Mouse (Mus musculus) frontal cortex, adult 2 months (tissue): ENCODE measurements around the gene Myh10. TPM values are rescaled to one million over a fixed set of nuclear protein-coding genes. Genes with fewer than 3 reads are reported as not detected.
A peak's percentile ranks its signal among the peaks of the same experiment; 100 is the strongest.

Experiments used
- DNase-seq, 2 experiments: peaks; one replicate each; pipeline ENCODE4 v3.0.0; 2022; ENCODE audit warnings: low spot score in 1 of 2; ENCODE audit errors: extremely low spot score in 1 of 2
- polyA plus RNA-seq: library from polyadenylated mRNA; depleted of rRNA; stranded (reverse); fragments of >200 nt; gene quantifications from 2 replicates; pipeline ENCODE4 v1.2.3, GENCODE M21; 2012

The Myh10 gene
- polyA plus RNA-seq, 1 experiment, result 141 TPM

DNA sequence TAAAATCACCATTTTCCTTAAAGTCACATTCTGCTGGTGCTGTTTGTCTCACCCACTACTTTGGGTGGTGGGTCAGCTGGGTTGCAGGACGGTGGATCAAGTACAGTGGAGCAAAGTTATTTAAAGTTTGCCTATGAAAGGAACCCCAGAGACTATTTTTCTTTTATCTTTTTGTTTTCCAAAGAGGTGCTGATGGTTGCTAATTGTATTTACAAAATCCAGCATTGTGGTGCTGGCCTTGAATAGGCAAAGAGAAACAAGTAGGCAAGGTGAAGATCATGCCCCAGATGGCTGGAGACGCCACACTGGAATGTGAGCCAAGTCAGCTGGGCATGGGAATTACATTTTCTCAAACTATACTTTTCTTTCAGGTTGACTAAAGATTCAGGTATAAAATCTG is 51.3 kb downstream of the Myh10 start:
- DNase-seq, result no peak

DNA sequence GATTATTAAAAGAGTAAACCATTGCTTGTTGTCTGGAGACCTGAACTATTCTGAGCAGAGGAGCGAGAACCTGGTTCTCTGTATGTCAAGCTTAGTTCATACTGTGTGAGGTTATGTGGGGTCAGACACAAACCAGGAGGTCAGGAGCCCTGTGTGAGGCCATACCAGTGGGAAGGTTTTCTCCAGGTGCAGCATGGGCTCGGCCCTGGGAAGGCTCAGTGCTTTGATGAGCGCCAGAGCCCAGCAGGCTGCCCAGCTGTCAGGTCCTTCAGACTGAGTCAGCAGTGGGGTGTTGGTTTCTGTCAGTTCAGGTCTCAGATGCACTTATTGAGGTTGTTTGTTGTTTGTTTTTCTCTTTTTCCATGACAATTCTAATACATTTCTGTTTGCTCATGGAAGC is 52.8 kb downstream of the Myh10 start:
- DNase-seq, result no peak

DNA sequence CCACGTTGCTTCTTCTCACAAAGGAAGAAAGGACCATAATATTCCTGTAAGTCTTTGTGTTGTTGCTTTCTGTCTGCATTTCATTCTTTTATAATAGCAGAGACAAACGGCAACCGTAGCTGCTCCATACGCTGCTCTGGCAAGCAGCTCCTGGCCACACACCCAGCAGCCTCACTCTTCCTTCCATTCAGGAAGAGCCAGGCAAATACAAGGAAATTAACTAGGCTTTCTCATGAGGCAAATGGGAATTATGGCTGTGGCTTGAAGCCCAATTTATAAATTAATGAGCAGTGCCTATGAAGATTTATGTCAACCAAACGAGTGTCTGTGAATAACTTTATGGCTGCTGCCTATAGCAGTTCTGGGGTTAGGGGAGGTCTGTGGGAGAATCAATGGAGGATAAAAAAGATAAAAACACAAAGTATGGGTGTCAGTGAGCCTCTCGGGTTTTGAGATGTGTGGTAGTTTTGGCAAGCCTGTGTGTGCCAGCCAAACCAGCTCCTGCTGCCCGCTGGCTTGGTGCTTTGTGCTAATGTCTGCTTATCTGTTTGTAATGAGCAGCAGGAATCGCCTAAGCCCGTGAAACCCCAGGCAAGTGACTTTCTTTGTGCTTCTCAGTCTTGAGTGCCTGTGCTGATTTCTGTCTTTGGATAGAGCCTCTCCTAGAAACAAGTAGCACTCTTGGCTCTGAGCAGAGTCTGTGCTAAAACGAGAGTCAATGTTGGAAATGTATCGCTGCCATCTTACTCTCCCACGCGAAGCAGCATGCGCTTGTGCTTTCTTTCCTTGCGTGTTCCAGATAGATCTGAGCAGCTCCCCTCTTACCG is 54.2 kb downstream of the Myh10 start:
- peak; percentile 53 to 69 for DNase-seq

DNA sequence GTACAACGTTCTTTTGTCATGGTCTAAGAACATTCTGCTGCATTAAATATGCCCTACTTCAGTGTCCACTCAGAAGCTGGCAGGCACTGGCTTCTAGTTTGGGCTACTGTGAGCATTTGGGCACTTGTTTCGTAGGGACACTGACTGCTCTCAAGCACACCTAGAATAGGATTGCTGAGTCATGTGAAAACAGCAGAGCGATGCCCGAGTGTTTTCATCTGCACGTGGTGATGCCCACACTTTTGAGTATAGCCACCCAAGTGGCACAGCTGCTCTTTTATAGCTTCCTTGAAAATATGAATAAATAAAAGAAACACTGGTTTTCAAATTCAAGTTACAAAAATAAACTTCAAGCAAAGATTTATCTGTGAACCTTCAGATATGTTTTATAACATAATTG is 56.8 kb downstream of the Myh10 start:
- peak; percentile 35 to 48 for DNase-seq

DNA sequence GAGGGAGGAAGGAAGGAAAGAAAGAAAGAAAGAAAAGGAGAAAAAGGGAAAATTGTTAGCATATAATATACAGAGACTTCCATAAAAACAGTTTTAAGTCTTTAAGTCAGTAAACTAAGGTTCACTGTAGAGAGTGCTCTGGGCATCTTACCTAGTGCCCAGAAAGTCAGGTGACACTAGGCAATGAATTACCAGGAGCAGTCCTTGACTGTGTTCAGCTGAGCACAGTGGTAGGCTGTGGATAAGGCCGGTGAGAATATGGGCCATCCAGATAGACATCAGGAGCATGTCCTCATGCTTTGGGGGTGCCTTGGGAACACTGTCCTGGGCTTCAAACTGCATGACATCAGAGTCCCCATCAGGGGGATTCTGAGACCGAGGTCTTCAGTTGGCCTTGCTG is 58.8 kb downstream of the Myh10 start:
- DNase-seq, result no peak

DNA sequence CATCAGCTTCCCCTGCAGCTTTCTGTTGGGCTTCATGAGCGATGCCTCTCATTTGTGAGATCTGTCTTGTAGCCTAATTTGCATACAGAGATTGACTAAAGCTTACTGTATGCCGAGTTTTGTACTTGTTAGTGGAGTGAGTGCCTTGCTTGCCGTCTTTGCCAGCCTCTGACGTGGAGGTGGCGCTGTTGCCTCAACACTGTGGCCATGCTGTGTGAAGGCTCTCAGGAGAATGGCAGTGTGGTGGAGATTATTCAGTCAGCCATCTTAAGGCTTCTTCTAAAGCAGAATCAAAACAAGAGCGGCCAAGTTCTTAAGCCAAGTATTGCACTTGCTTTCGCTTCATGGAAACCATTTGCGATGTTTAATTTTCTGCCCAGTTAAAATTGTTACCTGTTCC is 59.6 kb downstream of the Myh10 start:
- DNase-seq, result peak; percentile 17 to 65

DNA sequence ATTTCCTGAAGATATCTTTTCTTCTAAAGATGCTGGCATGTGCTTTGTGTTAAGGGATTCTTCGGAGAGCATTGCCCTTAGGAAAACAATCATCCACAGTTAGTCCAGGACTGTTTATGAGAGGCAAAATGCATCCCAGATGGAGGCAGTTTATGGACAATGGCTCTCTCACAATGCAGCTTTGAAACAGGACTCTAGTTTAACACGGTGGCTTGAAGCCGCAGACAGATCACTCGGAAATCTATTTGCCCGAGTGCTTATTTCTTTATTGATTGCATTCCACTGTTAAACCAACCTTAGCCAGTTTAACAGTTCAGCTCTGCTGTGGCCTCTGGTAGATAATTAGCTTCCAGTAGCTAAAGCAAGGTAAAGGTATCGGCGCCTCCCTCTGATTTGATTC is 62.9 kb downstream of the Myh10 start:
- no peak for DNase-seq

DNA sequence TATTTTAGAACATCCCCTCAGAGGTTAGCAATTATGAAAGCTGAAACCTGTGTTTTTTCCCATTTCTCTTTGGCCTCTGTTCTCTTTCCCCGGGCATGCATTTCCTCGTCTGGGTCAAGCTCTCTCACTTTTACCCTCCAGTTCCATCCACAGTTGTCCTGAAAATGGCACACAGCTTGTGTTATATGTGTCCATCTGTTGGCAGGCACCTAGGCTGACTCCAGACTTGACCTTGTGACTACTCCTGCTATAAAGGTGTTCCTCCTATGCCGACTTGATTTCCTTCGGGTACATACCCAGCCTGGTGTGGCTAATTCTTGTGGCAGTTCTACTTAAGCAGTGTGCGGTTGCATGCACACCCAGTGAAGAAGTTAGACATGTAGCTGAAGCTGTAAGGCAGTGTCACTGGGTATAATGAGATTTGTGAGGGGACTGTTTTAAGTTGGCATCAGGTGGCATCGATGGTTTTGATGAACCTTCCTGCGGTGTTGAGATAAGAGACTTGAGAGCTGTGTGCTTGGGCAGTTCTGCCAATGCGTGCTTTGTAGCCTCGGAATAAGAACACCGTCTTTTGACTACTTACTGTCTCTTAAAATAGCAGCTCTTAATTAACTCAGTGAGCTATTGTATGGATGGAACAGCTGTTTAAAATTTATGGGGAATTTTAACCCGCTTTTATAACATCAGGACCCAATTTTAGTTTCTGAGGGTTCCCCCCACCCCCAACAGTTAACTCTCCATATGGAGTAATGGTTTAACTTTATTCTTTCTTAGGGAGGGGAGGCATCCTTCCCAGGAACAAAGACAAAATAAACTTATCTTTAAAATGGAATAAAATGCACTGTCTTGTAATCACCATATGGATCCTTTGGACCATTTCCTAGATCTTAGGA is 65.3 kb downstream of the Myh10 start:
- no peak for DNase-seq

DNA sequence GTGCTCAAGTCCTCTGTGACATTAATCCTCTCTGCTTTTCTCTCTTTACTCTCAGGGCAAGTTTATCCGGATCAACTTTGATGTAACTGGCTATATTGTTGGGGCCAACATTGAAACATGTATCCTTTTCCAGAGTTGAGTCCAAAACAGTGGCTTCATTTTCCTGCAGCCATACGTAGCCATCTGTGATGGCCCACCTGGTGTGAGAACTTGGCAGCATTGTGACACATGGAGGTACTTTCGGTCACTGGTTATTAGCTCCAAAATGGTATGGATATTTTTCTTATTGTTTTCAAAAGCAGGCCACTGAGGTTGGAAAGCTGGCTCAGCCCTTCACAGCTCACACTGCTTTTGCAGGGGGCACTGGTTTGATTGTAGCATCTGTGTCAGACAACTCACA is 68.3 kb downstream of the Myh10 start:
- DNase-seq, result no peak

DNA sequence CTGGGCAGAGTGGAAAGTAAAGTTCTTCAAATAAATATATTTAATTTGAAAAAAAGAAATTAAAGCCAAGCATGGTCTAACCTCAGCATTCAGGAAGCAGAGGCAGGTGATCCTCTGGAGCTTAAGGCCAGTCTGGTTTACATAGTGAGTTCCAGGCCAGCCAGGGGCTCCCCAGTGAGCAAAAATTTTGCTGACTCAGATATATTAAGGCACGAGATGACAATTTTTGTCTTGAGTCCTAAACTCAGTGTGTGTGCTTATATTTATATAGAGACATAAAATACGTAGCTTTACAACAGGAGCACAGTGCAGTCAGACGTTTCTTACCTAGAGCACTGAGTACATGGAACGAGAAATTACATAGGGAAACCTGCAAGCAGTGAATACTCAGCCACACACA is 69.8 kb downstream of the Myh10 start:
- no peak for DNase-seq

DNA sequence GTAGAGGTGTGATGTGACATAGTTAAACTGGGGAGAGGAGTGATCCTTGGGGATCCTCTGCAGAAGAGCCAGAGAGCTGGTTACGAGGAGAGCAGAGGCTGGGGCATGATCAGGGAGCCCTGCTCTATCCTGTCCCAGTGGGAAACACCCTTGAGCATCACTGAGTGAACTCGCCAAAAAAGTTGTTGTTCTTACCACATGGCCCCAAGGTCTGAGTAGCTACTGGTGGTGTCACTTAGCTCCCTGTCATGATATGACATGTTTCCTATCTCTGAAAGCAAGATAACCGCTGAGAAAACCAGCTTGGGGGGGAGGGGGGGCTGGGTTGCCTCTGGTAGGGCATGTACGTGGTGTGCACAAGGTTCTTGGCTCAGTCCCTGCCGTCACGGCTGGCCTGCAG is 70.3 kb downstream of the Myh10 start:
- DNase-seq, result no peak

DNA sequence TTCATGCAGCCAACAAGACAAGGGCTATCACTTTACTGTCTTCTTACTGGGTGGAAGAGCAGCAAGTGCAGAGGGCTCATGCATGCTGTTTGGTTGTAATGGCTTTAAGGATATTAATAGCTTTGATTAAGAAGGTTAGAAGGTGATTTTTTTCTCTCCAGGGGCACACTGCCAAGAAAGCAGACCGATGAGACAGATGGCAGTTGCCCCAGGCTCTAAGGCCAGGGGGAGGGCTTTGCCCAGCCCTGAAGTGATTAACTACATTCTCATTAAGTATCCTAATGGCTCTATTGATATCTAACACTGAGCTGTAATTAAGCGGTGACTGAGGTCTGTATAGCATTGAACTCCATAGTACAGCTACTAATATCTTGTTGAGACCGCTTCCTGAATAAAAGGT is 73.3 kb downstream of the Myh10 start:
- DNase-seq, result no peak

DNA sequence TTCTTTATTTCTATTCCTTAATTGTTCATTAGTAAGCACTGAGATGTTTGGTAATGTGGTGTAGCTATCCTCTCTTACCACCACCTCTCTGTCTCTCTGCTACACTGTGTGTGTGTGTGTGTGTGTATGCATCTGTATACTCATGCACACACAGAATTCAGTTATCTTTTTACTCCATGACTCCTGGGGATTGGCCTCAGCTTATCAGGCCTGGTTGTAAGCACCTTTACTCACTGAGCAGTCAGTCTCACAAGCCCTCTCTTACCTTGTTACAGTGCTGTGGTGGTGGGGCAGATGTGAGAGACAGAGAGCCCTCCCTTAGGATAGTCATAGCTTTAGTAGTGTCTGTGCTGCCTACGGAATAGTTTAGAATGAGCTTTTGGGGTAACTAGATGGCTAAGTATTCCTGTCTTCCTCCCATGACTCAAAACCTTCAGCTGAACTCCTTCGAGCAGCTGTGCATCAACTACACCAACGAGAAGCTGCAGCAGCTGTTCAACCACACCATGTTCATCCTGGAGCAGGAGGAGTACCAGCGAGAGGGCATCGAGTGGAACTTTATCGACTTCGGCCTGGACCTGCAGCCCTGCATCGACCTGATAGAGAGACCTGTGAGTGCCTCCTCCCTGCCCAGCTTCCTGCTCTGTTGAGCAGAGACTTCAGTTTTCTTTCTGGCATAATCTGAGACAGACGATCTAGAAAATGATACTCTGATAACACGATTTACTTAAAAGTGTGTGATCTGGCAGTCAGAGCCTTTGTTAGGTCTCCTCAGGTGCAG is 76.6 kb downstream of the Myh10 start:
- DNase-seq, result no peak

DNA sequence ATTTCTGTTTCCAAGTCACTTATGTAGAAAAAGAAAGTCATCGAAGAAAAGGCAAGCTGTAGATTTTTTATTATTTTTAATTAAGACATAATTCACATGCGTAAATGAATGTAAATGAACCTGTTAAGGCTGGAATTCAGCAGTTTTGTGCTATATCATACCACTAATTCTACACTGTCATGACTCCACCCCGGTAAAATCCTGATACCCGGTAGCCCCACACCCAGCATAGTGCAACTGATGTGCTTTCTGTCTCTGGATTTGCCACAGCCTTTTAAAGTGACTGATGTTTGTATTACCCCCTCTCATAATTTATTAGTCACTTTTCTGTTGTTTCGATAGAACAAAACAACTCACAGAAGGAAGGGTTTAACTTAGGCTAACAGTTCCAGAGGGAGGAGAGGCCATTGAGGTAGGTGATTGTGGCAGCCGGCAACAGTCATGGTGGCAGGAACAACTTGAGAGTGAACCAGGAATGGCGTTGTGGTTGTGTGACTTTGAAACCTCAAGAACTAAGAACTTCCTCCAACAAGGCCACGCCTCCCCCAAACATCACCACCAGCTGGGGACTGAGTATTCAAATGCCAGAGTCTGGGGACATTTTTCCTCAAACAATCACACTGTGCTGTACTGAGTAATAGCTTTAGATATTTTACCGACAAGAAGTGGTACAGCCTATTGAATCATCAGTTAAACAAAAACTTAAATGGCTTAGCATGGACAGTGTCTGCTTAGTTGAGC is 78.6 kb downstream of the Myh10 start:
- no peak for DNase-seq

DNA sequence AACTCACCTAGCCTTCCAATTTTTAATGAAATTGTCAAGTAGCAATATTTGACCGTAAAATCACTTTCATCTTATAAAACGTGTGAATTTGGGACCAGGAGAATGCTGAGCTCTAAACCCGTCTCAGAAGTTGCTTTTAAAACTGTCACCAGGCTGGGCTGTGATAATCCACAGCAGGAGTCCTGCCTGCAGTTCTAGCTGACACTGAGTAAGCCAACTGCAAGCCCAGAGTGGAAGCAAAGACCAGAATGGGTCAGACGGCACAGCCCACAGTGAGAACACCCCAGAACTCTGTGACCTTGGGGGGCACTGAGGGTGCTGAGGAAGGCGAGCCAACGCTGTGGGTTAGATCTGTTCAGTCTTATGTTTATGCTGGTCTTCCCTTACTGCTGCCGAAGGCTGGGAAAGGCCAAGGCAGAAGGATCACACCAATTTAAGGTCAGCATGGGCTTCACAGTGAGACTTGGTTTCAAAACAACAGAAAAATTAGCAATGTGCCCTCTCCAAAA is 84.8 kb downstream of the Myh10 start:
- DNase-seq, result no peak

DNA sequence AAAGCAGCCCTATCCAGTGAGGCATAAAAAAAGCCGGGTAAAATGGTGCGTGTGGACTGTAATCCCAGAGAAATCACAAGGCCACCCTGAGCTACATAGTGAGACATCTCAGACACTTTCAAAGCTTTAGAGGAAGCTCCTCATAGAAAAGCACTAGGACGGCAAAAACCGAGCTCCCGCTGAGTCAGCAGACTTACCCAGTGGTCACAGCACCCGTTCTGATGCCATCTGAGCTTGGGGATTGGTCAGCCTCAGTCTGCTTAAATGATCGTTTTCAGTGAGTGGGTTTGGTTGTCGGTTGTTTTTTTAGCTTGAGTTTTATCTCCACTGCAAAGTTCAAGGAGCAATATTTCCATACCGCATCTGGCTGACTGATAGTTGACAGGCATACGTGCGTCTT is 86.6 kb downstream of the Myh10 start:
- no peak for DNase-seq

DNA sequence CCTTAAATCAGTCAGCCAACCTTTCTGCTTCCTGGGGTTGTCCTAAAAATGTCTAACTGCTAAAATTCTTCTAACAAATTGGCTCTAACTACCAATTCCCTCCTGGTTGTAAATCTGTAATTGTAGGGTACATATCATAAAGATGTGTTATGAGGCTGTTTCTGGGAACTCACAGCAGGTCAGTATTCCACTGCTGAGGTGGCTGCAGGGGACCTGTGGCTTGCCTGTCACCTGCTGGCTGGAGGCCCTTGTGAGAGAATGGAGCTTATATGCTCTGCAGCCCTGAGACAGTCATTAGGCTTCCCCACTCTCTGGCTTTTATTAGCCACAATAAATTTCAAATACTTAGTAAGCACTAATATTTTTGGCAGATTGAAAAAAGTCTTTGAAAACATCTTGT is 87.5 kb downstream of the Myh10 start:
- no peak for DNase-seq

DNA sequence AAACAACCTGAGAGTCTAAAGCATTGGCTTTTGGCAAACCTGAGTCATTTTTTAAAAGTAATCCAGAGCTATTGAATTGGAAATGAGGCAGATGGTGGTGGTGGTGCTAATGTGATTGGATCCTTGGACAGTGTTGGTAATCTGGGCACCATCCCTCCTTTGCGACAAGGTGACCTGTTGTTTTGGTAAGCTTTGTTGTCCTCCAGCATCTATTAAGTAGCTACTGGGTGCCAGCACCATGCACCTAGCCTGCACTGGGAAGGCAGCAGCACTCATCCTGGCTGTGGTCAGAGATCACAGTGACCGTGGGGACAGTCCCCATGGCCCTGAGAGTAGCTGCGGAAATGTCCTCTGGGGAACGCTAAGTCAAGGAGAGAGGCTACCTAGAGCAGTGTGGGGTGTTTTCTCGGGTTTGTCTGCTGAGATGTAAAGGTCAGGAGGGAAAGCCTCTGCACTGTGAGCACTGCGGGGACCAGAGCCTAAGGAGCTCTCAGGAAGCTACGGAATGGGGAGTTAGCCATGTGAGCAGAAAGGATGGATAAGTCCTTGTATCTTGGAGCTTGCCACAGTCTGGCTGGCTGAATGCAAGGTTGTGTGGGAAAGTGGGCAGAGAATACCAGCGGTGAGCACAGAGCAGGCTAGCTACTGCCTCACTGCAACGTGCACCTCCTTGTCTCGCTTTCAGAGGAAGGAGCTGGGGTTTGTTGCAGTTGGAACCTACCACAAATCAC is 88.5 kb downstream of the Myh10 start:
- DNase-seq, result peak in 1 of 2 experiments; percentile 40

DNA sequence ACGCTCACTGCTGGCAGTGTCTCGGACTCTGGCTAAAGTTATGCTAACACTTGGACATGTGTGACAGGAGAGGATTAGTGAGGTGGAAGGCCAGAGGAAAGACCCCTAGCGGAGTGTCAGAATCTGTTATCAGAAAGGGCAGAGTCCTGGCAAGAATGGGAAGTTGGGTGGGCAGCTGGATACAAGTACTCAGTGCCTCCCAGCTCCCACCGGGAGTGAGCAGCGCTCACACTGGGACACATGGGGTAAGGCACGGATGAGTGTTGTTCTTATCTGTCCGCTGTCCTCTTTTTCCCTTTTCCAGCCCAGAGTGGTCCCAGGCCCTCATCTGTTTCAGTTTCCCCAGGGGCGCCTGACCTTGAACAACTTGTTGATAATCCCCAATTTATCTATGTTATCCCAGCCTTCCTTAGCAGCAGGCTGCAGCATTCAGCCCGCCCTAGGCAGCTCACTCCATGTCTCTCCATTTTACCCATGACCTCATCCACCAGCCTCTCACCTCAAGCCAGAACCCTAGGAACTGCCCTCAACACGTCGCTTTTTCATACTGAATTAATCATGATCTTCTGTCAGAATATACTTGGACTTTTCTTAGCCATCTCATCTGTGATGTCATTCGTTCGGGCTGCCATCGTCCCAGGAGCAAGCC is 89.2 kb downstream of the Myh10 start:
- no peak for DNase-seq
